Mouse (Mus musculus) c-Kit-positive CD71-positive TER-119-positive erythroid progenitor cells, embryonic 14.5 days (primary cell): ENCODE data around the gene Tlx3.

Experiments
- DNase-seq: peaks from one replicate; pipeline ENCODE4 v3.0.0-alpha.2; 2013; ENCODE audit warnings: low spot score

Tlx3 gene

GRCm38 (mm10) chr11:33203383-33204328, at the start of gene Tlx3:
Tlx3 (minus strand) TSS chr11:33203589.
- DNase-seq = no peak

DNA sequence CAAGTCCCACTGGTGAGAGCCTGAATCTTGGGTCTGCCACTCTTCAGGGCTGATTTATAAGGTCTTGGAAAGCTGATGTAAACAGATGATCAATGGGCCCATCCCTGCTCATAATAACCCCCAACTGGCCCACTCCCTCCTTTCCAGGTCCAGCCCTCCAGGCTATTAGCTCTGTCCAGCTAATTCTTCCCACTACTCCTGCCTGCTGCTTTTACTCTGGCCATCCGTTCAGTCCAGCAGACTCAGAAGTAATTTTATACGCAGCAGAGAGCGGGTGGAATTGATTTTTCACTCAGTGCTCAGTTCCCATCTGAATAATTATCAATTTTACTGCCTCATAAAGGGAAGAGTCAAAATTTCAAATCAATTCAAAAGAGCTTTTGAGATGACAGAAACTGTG, 36.9 kb upstream of the Tlx3 start:
- no peak for DNase-seq

GRCm38 (mm10) chr11:33234134-33234533, 30.7 kb upstream of the Tlx3 start:
- DNase-seq = no peak

- no peak for DNase-seq
These were observed 28.7 kb upstream of the Tlx3 start for GRCm38 (mm10) chr11:33232056-33232455.

GRCm38 (mm10) chr11:33228186-33228585, 24.8 kb upstream of the Tlx3 start:
- no peak for DNase-seq

GRCm38 (mm10) chr11:33226516-33226915, 23.1 kb upstream of the Tlx3 start:
- no peak for DNase-seq

DNA sequence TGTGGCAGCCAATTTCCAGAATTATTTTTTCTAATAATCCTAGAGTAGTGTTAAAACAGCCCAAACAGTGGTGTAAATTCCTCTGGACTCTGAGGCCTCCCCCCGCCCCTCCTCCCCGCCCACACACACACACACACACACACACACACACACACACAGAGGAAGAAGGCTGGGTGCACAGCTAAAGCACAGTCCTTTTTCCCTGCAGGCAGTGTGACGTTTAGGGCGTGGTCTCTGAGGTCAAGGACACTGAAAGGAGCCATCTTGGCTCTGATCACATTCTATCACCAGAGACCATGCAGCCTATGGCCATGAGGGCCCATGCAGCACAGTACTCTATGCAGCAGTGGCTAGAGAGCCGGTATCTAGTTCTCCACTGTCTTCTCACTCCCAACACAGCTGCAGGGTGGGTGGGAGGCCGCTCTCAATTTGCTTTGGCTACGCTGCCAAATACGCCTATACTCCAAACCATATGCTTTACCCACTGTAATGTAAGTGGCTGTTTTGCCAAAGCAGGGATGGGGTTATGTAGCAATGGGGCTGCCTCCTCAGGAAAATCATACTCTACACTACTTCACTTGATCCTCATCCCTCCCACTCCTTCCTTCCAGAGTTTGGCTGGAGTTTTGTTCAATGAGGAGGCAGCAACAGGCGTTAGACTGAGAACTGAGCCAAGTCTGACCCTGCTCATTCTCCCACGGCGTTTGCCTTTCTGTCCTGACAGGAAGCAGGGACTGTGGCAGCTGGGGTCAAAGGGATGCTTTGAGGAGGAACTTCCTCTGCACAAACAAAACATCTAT, 18.4 kb upstream of the Tlx3 start:
- DNase-seq = no peak

DNA sequence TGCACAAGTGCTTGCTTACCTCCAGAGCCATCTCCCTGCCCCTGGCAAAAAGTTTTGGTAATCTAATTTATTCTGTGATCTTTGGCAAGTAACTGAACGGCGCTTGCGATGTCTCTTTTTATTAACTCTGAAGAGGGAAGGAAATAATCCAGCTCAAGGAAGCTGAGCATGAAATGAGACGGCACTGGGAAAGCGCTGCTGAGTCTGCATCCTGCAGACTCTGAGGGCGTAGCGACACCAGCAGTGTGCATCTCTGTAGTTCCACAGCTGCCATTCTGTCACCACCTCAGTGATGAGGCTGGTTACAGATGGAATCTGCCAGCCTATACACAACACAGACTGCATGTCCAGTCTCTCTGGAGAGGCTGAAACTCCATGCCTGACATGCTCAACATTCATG, 17.4 kb upstream of the Tlx3 start:
- DNase-seq = no peak

GRCm38 (mm10) chr11:33217384-33218079, 14.1 kb upstream of the Tlx3 start:
- DNase-seq = no peak

- no peak for DNase-seq
These were observed 4.0 kb upstream of the Tlx3 start for GRCm38 (mm10) chr11:33207411-33207810.

GRCm38 (mm10) chr11:33204966-33205365, 1.6 kb upstream of the Tlx3 start:
- DNase-seq = no peak

GRCm38 (mm10) chr11:33204329-33204705, 928 bp upstream of the Tlx3 start:
- no peak for DNase-seq

GRCm38 (mm10) chr11:33202972-33203371, 417 bp downstream of the Tlx3 start:
- no peak for DNase-seq

GRCm38 (mm10) chr11:33202296-33202695, 1.1 kb downstream of the Tlx3 start:
- DNase-seq = no peak

- no peak for DNase-seq
These were observed 1.8 kb downstream of the Tlx3 start for GRCm38 (mm10) chr11:33201626-33202010.

DNA sequence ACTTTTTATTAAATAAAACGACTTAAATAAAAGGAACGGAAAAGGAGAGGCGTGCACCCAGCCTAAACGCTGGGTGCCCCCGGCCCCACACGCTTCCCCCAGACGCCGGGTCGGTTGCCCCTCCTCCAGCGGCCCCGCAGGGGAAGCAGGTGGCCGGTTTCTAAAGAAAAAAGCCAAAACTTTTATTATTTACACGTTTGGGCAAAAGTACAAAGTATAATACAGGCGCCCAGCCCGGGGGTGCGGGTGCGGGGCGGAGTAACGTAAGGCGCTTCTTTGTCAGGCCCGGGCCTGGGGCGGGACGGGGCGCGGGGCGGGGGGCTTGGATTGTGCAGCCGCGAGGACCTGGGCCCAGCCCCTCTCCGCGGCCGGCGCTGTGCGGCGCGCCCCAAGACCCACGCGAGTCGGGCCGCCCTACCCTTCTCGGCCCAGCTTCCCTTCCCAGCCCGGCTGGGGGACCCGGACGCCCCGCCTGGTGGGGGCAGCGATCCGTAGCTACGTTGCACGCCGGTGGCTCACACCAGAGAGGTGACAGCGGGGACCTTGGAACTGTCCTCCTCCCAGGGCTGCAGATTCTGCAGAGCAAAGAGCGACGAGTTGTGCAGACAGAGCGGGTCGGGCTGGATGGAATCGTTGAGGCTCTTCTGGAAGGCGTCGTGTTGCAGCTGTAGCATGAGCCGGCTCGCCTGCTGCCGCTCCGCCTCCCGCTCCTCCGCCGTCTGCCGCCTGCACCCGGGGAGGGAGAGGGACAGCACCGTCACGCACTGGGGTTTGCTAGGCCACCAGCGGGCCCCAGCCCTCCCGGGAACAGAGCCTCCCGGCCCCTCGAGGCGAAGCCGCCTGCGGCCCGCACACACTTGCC, 2.4 kb downstream of the Tlx3 start:
- DNase-seq = no peak

GRCm38 (mm10) chr11:33199906-33200763, 3.3 kb downstream of the Tlx3 start:
- DNase-seq = no peak

DNA sequence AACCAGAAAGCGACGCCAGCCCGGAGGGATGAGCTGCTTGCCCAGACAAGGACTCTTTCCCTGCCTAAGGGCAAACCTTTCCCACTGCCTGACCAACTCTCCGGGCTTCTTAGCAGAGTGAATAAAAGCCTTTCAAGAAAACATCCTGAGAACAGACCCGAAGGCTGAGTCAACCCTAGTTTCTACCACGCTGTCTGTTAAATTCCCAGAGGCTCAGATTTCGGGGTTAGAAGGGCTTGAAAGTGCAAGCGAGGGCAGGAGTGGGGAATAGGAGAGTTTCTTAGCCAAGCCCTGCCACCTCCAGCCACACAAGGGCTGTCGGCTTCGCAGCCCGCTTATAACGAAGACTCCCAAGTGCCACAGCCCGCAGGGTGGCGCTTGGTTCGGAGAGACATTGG, 4.3 kb downstream of the Tlx3 start:
- no peak for DNase-seq

DNA sequence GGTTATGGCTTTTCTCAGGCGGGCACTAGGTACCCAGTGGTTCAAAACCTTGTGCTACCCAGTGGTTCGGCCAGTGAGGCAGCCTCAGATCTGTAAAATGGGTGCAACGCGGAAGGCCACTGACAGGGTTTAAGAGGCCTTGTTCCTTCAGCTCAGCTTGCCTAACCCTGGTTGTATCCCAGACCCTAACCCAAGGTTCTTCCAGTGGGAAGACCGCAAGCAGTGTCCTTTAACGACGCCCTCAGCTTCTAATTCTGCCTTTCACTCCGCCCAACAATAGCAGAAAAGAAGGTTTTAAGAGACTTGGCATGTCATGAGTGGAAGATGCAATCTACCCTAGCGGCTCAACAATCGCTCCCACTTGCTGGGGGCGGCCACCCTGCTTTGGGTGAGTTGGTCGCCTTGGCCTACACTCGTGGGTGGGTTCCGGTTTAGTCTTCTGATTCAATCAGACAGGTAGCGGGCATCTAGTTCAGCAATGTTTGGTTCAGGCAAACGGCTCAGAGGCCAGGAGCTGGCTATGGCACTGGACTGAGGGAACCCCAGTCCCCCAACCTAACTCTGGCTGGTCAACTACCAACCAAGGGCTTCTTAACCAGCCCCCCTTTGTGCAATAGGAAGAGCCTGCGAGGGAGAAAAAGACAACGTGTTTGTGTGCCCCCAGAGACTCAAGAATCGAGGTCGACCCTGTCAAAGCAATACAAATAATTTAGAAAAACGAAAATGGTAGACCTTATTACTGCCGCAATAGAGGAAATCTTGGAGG, 4.9 kb downstream of the Tlx3 start:
- DNase-seq = no peak

GRCm38 (mm10) chr11:33197673-33198072, 5.7 kb downstream of the Tlx3 start:
- DNase-seq = no peak
